Mouse (Mus musculus): Measurements from ENCODE around the gene Trabd. TPM values are rescaled to one million over a fixed set of nuclear protein-coding genes. Genes with fewer than 3 reads are reported as not detected.

The Trabd gene
- polyA plus RNA-seq, 1 experiment, result 33.3 TPM

- no peak for DNase-seq (ENCODE audit: low spot score)
Measured at GRCm38 (mm10) chr15:89126622-89127021, 51.7 kb downstream of the Trabd start.

DNA sequence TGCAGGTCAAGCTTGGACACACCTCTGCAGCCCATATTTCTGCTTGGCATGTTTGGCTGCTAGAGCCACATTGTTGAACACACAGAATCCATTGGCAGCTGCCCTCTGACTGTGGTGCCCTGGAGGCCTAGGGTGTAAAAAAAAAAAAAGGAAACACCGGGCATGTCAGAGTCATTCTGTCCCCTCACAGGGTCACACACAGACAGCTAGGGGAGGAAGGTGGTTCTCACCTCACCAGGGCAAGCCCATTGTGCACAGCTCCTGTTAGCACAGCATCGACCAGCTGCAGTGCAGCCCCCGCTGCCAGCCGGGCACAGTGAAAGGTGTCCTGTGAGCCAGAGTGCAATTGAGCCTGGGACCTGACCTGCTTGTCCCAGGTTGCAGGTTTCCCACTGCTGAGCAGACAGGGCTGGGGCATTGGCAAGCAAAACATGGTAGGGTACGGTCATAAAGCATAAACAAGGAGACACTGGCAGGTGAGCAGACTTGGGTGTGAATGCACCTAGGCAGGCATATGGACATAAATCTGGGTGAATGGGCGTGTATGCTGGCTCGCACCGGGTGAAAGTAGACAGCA is 52.5 kb downstream of the Trabd start:
- no peak for DNase-seq (ENCODE audit: low spot score)

DNA sequence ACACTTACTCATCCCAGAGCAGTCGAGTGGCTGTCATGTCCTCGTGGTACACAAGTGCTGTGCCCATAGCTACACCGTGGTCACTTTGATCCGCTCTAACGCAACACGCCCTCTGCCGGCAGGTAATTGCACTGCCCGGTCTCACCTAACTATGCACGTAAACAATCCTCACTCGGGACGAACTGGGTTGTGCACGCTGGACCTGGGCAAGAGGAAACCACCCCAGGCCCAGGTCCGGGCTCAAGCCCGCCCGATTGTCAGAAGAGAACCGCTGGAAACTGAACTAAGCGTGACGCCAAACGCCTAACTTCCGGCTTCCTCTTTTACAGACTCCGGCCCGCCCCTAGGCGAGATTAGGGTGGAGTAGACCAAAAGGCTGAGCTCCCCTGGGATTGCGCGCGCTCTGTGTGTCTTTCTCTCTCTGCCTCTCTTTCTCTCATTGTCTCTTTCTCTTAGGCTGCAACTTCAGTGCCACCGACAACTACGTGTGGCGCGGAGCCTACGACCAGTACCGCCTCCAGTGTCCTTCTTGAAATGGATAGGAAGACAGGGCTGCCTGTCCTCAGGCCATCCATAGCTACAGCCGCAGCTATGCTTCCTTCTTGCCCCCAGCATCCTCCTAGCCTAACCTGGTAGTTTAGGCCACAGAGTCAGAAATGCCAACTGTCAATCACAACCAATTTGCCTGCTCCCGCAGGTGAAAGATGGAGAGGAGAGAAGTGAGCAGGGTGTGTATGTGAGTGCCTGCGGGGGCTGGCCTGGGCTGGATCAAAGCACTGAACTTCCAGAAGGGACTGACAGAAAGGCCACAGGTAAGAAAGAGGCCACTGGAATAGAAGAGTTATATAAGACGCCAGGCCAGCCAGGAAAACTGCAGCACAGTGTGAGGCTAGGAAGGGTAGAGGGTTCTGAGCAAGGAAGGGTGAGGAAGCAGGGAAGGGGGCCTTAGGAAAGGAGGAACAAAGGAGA is 53.7 kb downstream of the Trabd start, which contains the start of gene Hdac10:
TSS of gene Hdac10 (minus strand) at position 319 of the 969 bp plus-strand sequence.
- DNase-seq (ENCODE audit: low spot score), result peak; percentile 78

- DNase-seq (ENCODE audit: low spot score), result no peak
Measured at GRCm38 (mm10) chr15:89130245-89130644, 55.3 kb downstream of the Trabd start.

- no peak for DNase-seq (ENCODE audit: low spot score)
Measured at GRCm38 (mm10) chr15:89131316-89131715, 56.4 kb downstream of the Trabd start.

Other genes with a start within 250 kb of the Trabd start
- 11.7 and 12.4 TPM in 2 replicates for gene Pim3, start 212.9 kb upstream of the Trabd start, polyA plus RNA-seq (2012; rRNA removed)
- not detected in 2 replicates for gene Ttll8, start 120.7 kb upstream of the Trabd start, polyA plus RNA-seq (2012; rRNA removed)
- 0.01 TPM in 1 of 2 replicates, not detected in the other for gene Mlc1, start 96.1 kb upstream of the Trabd start, polyA plus RNA-seq (2012; rRNA removed)
- 0.03 TPM in 1 of 2 replicates, not detected in the other for gene Mov10l1, start 92.2 kb upstream of the Trabd start, polyA plus RNA-seq (2012; rRNA removed)
- gene Panx2, start 15.4 kb upstream of the Trabd start, polyA plus RNA-seq (2012; rRNA removed), result 0.67 and 0.78 TPM in 2 replicates
- 25.0 and 27.2 TPM in 2 replicates for gene Selenoo, start 14.0 kb downstream of the Trabd start, polyA plus RNA-seq (2012; rRNA removed)
- gene Tubgcp6, start 48.0 kb downstream of the Trabd start, polyA plus RNA-seq (2012; rRNA removed), result 15.3 and 15.4 TPM in 2 replicates
- gene Hdac10, start 53.6 kb downstream of the Trabd start, polyA plus RNA-seq (2012; rRNA removed), result 27.2 and 36.4 TPM in 2 replicates
- 44.5 and 49.8 TPM in 2 replicates for gene Mapk12, start 65.6 kb downstream of the Trabd start, polyA plus RNA-seq (2012; rRNA removed)
- gene Mapk11, start 74.5 kb downstream of the Trabd start, polyA plus RNA-seq (2012; rRNA removed), result 6.6 and 7.5 TPM in 2 replicates
- gene Plxnb2, start 105.7 kb downstream of the Trabd start, polyA plus RNA-seq (2012; rRNA removed), result 171 and 187 TPM in 2 replicates
- 16.0 and 23.8 TPM in 2 replicates for gene Dennd6b, start 121.4 kb downstream of the Trabd start, polyA plus RNA-seq (2012; rRNA removed)
- 29.1 and 41.4 TPM in 2 replicates for gene Ppp6r2, start 136.4 kb downstream of the Trabd start, polyA plus RNA-seq (2012; rRNA removed)
- 85.7 and 112 TPM in 2 replicates for gene Sbf1, start 240.2 kb downstream of the Trabd start, polyA plus RNA-seq (2012; rRNA removed)
- gene Adm2, start 247.6 kb downstream of the Trabd start, polyA plus RNA-seq (2012; rRNA removed), result not detected in 2 replicates

Measured in urinary bladder, adult 2 months (tissue).